Mouse (Mus musculus) retina, embryonic 14.5 days (tissue): ENCODE data around the gene Abcb1b.
A peak's percentile ranks its signal among the peaks of the same experiment; 100 is the strongest.
"Not testable (repeated sequence)": the region's sequence is repeated elsewhere in the genome, so short reads cannot be mapped to it uniquely, and the experiment has no call there.

Experiments
- DNase-seq: peaks from one replicate; pipeline ENCODE4 v3.0.0-alpha.2; 2015; ENCODE audit warnings: low spot score

Abcb1b gene

GRCm38 (mm10) chr5:8863580-8864337, 65.8 kb downstream of the Abcb1b start:
- DNase-seq, result no peak

GRCm38 (mm10) chr5:8865630-8866029, 67.7 kb downstream of the Abcb1b start:
- not testable (repeated sequence) for DNase-seq

GRCm38 (mm10) chr5:8866366-8866765, 68.4 kb downstream of the Abcb1b start:
- DNase-seq, result no peak

DNA sequence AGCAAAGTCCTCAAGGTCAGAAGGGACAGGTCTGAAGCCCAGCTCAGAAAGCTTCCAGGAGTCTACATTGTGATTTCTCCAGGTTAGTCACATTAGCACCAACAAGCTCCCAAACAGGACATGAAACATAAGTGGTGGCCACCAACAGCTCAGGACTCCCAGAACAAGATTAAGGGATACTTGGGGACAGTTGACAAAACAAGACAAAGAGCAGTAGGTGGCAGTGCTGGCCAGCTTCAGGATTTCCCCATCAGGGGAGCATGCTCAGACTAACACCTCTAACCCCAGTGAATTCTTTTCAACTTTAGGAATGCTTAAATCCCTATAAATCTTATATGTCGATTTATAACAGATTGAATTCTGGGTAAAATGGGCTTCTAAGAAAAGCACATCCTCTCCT, 70.1 kb downstream of the Abcb1b start:
- peak; percentile 65 for DNase-seq

DNA sequence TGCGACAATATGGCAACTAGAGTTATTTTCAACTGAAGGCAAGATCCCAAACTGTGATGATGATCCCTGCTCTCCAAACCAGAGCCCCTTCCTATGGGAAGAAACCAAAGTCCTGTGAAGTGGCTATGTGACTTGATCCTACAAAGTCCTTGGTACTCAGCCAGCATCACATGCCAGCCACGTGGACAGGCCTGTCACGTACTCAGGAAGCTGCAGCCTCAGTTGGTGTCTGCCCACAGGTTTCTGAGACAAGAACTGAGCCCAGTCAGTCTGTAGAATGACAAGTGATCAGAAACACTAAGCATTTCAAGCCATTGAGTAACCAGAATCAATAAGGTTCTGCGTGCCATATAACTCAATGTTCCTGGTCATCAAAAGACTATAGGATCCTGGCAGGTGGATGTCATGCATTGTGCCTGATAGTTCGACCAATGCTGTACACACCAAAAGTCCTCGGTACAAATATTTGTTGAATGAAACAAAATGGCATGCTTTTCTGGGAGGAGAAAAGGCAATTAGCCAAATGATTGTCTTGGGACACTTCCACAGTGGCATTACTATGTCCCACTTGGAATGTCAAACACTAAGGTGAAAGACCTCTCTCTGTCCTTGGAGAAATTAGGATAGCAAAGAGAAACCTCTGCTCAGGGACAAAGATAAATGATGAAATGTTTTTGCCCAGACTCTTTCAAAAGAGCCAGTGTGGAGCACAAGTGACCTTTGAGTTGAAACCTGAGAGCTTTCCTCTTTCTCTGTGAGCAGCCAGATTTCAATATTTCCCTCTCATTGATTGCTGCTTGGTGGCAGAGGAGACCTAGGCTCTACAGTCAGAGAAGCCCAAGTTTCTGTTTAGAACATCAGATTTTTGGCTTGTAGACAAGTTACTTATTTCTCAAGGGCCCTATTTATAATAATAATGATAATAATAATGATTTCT, 75.3 kb downstream of the Abcb1b start:
- DNase-seq, result no peak

GRCm38 (mm10) chr5:8877086-8877485, 79.1 kb downstream of the Abcb1b start:
- no peak for DNase-seq

DNA sequence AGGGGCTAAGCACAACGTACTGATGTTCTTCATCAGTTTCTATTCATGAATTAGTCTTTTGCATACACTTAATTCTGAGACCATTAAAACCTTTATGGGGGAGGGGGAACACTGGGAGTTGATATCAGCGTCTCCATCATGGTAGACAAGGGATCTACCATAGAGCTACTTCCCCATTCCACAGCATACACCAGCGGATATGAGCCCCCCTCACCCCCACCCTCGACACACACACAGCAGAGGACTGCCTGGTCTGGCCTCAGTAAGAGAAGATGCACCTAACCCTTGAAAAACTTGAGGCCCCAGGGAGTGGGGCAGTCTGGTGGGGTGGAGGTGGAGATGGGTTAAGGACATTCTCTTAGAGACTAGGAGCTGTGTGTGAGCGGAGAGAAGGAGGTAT, 79.9 kb downstream of the Abcb1b start:
- DNase-seq, result no peak

GRCm38 (mm10) chr5:8885837-8886236, 87.9 kb downstream of the Abcb1b start:
- DNase-seq, result no peak

DNA sequence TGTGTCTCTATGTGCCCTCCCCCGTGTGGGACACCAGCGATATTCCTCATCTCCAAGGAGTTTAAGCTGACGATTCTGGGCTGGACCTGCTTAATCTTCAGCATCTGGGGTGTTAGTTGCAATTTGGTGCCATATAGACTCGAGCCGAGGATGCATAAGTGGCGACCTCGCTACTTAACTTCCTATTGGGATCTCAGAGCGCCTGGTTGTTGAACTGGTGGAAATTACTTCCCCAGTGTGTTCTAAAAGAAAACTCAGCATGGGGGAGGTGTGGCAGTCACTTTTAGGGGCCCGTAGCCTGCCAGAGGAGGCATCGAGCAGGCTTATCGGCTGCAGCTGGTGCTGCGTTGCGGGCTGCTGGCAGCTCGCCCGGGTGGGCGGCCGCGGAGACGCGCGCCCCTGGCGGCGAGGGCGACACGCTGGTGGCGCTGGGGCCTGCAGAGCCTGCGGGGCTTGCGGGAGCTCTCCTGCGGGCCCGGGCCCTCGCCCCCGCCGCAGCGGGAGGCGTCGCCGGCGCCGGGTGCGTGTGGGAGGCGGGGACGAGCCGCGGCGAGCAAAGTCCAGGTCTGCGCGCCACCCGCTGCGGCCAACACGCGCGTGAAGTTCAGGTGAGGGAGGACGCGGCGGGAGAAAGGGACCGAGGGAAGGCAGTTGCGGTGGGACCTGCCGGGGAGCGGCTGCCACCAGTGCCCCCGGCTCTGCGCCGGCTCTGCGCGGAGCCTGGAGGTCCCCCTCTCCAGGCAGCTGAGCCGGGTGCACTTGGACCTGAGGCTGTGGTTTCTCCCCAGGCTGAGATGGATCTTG, 95.6 kb downstream of the Abcb1b start, which contains the start of gene Abcb4:
TSS of gene Abcb4 (plus strand) at position 418 of the 804 bp plus-strand sequence.
- peak; percentile 79 for DNase-seq

DNA sequence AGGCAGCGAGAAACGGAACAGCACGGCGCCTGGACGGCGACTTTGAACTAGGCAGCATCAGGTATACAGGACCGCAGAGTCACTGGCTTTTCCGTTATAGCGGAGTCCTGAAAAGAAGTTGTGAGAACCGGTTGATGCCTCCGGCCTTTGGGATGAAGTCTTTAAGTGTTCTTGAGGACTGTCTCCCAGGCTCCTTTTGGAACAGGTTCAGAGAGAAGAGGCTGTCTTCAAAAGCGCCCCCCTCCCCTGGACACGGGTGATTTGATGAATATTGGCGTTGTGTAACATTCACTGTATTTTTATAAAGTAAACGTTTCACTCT, 96.1 kb downstream of the Abcb1b start:
- DNase-seq, result no peak

DNA sequence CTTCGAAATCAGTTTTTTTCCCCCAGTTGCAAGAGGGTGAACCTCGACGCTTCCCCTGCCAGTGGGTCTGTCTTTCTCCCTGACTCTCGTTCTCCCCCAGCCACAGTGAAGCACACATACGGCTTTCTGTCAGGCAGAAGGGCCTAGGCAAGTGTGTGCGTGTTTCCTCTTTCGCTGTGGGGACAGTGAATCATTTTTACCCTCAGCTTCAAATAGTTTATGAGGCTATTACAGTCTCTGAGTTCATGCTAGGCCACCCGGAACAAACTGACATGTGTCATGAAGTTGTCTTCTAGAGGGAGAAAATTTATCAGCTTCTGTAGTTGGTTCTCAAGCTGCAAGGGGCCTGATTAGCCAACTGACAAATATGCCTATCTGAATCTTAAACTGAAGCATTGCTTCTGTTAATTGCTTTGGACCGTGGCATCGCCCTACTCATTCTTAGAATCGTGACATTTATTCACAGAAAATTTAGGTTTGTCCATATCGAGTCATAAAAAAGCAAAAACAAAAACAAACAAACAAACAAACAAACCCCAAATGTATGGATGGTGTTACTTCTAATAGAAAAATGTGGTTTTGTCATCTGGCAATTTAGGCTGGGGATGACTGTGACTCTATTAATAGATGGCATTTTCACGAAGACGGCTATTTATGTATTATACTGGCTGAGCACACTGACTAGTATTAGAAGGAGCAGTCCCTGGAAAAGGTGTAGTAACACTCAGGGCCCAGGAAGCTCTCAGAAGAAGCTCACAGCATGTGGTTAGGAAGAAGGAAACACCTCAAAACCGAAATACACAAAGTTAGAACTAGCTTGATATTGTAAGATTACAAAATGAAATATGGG, 96.9 kb downstream of the Abcb1b start:
- DNase-seq, result peak; percentile 3

DNA sequence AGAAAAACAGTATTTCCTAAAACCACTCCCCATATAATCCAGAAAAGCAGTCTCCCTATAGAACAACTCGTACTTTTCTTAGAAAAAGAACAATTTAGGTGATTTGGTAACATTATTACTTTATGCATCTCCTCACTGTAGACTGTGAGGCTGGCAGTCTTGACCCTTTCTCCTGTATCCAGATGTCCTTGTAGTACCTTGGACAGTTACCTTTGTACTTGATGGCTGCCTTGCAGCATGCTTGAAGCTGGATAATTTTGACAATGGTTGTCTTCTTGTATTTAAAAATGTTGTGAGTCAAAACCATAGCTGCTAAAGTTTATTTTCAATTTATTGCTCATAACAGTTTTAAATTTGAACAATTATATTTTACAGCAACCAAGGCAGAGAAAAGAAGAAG, 98.3 kb downstream of the Abcb1b start:
- peak; percentile 11 for DNase-seq

DNA sequence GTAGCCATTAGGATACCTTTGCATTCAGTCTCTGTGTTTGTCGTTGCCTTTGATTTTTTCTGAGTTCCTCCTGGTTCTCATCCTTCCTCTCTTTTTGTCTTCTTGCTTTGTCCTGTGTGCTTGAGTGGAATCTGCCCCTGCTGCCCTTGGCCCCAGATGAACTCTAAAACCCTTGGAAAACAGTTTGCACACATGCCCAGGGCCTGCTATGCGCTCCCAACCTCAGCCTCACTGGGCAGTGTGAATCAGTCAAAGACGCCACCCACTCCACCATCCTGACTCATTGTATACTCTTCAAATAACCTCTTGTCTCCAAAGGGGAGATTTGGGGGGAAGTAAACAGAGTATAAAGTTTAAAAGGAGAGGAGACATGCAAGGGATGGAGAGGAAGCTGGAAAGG, 100.3 kb downstream of the Abcb1b start:
- no peak for DNase-seq

GRCm38 (mm10) chr5:8901001-8901400, 103.1 kb downstream of the Abcb1b start:
- no peak for DNase-seq

DNA sequence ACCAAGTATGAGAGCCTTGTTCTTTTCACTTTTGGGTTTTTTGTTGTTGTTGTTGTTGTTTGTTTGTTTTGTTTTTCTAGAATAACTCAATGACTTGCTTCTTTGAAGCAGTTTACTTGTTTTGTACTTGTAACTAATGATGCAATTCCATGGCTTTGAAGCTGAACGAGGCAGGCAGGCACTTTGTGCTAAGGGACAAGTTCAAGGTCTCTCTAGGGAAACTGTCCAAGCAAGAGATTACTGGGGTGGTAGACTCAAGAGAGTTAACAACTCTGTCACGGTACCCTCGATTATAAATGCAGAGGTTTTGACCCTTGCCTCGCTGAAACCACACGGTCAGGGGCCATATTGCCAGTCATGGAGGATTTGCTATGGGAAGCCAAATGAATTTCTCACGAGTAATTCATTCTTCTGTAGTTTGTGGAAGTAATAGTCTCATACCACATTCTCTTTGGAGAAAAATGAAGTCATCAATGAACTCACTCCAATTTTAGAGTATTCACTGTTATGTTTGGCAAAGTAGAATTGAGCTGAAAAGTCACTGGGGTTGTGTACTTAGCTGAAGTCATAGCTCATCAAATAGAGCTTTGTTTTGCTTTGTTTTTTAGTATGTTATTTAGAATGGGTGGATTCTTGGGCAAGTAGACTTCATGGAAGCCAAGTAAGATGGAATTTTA, 104.3 kb downstream of the Abcb1b start:
- no peak for DNase-seq

GRCm38 (mm10) chr5:8904539-8904938, 106.6 kb downstream of the Abcb1b start:
- DNase-seq, result no peak

DNA sequence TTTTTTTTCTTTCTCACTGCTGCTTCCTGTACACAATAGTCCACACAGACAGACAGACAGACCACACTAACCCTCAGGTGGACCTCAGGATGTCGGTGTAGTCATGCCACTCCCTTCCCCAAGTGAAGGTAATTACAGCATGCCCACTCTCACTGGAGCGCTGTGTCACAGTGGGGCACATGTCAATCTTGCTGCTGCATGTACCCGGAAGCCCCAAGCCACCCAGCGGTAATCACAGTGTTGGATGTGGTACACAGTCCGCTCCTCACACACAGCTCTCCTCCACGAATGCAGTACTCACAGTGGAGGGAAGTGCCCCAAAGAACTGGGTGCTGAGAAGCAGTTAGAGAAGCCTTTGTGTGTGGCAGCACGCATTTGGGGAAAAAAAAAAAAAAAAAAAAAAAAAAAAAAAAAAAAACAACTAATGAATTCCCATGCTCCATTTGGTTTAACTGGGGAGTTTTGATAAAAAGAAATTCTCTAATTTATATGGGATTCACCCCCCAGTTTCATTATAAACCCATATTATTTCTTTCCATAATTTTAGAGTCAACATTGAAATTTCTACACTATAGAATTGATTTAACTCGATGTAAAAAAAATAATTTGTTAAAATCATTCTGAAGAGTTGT, 113.7 kb downstream of the Abcb1b start:
- no peak for DNase-seq
